Mouse (Mus musculus): ENCODE data around the gene Slc7a7. TPM values are rescaled to one million over a fixed set of nuclear protein-coding genes. Genes with fewer than 3 reads are reported as not detected.
A peak's percentile ranks its signal among the peaks of the same experiment; 100 is the strongest.

Gene Slc7a7
- total and polyA plus RNA-seq, 3 experiments: 4.6 to 22.0 (median 5.1) TPM

GRCm38 (mm10) chr14:54426689-54427398 lies 9.3 kb upstream of the Slc7a7 start, which contains the start of gene Mrpl52:
Gene Mrpl52, plus strand, starts transcription at chr14:54426909.
- Histone ChIP-seq H3K4me3 (peak within 1 kb of the TSS; percentile 81), H3K27ac (peak within 1 kb of the TSS; percentile 81), H3K79me2 (replicated peaks; ENCODE audit: control insufficient read depth, insufficient read depth, low read length) (no peaks in the 10 kb centered on the region), H3K27me3 (ENCODE audit: control insufficient read depth, insufficient read depth, low read length) (peaks cover 1% of the 10 kb centered on the region; the same call in 1 of the 2 replicates), H3K36me3 (ENCODE audit: control insufficient read depth, insufficient read depth, low read length) (no peaks in the 10 kb centered on the region), H3K4me1 (ENCODE audit: control insufficient read depth, insufficient read depth, low read length) (peaks cover 7% of the 10 kb centered on the region), H3K9ac (ENCODE audit: low read depth, low read length) (peak within 1 kb of the TSS; percentile 57)
- WGBS: under 1% methylated on average over 48 of the region's 48 CpGs
- DNase-seq: peak; percentile 94
- intact Hi-C loops (cut with DNase I): loop anchor here (5.0 kb wide), 2 partner anchors 65 to 170 kb away; partner anchors contain the start of gene Oxa1l
- TF ChIP-seq EP300 (IDR thresholded peaks at IDR 0.05; ENCODE audit: insufficient read depth, low read depth, low read length) (peak; percentile 83; the same call in 1 of the 2 replicates), CTCF (IDR thresholded peaks at IDR 0.05) (no peak), POLR2A (IDR thresholded peaks at IDR 0.05; ENCODE audit: insufficient read depth, low read depth, low read length) (peak; percentile 86)

DNA sequence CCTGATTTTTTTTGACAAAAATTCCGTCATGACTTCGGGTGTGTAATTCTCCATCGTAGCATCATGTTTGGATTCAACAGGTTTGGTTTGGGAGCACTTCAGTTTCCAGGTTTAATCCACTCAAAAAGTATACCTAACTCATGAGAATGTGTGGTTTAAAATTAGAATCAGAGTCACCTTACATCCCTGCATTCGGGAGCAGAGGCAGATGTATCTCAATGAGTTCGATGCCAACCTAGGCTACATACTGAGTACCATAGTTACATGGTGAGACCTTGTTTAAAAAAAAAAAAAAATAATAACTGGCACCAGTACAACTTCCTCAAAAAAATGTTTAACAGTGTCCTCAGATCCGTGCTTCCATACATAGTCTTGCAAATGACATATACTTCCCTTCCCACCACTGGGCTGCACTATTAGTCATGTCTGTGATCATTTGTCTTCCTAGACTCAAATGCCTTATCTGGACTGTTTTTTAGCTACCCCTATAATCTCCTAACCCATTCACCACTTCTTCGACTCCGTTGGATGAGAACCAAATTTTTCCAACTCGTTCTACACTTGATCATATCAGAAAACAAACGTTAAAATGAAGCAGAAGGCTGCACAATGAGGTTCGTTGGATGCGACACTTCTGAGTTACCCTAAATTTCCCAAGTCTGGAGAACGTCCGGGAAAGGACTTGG lies 8.6 kb upstream of the Slc7a7 start:
- Histone ChIP-seq H3K27me3 (ENCODE audit: control insufficient read depth, insufficient read depth, low read length) (no peaks in the 10 kb centered on the region), H3K4me1 (ENCODE audit: control insufficient read depth, insufficient read depth, low read length) (peaks cover 7% of the 10 kb centered on the region), H3K36me3 (ENCODE audit: control insufficient read depth, insufficient read depth, low read length) (no peaks in the 10 kb centered on the region), H3K79me2 (replicated peaks; ENCODE audit: control insufficient read depth, insufficient read depth, low read length) (no peaks in the 10 kb centered on the region), H3K27ac (peak overlapping the region; percentile 81), H3K9ac (ENCODE audit: low read depth, low read length) (peak overlapping the region; percentile 57), H3K4me3 (peak overlapping the region; percentile 81)
- intact Hi-C loops (cut with DNase I): loop anchor here (5.0 kb wide), 2 partner anchors 64 to 169 kb away; partner anchors contain the start of gene Oxa1l
- DNase-seq: no peak
- TF ChIP-seq EP300 (IDR thresholded peaks at IDR 0.05; ENCODE audit: insufficient read depth, low read depth, low read length) (no peak), CTCF (IDR thresholded peaks at IDR 0.05) (no peak), POLR2A (IDR thresholded peaks at IDR 0.05; ENCODE audit: insufficient read depth, low read depth, low read length) (no peak)
- WGBS: 29% methylated on average over 14 of the region's 14 CpGs

GRCm38 (mm10) chr14:54425540-54425939 lies 8.0 kb upstream of the Slc7a7 start:
- Histone ChIP-seq H3K9ac (ENCODE audit: low read depth, low read length) (no peak overlapping the region), H3K4me1 (ENCODE audit: control insufficient read depth, insufficient read depth, low read length) (peaks cover 5% of the 10 kb centered on the region), H3K36me3 (ENCODE audit: control insufficient read depth, insufficient read depth, low read length) (no peaks in the 10 kb centered on the region), H3K79me2 (replicated peaks; ENCODE audit: control insufficient read depth, insufficient read depth, low read length) (no peaks in the 10 kb centered on the region), H3K4me3 (no peak overlapping the region), H3K27me3 (ENCODE audit: control insufficient read depth, insufficient read depth, low read length) (no peaks in the 10 kb centered on the region), H3K27ac (no peak overlapping the region)
- intact Hi-C loops (cut with DNase I): loop anchor here (5.0 kb wide), 2 partner anchors 63 to 168 kb away; partner anchors contain the start of gene Oxa1l
- WGBS: 52% methylated on average over 1 of the region's 1 CpGs
- TF ChIP-seq POLR2A (IDR thresholded peaks at IDR 0.05; ENCODE audit: insufficient read depth, low read depth, low read length): no peak
- no peak for TF ChIP-seq EP300 (IDR thresholded peaks at IDR 0.05; ENCODE audit: insufficient read depth, low read depth, low read length)
- TF ChIP-seq CTCF (IDR thresholded peaks at IDR 0.05): no peak
- DNase-seq: no peak

DNA sequence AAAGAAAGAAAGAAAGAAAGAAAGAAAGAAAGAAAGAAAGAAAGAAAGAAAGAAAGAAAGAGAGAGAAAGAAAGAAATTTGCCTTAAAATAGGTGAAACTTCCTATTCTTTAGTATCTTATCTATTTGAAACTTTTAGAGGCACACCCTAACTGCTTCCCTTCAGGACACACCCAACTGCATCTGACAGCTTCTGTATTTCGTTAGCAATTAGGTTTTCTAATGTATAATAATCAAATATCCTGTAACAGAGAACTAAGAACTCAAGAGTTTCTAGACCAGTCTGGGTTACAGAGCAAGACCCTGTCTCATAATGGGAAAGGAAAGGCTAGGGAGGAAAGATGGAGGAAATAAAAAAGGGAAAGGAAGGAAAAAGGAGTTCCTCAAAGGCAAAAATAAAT lies 7.1 kb upstream of the Slc7a7 start:
- H3K79me2 ChIP-seq (replicated peaks; ENCODE audit: control insufficient read depth, insufficient read depth, low read length): no peaks in the 10 kb centered on the region
- no peaks in the 10 kb centered on the region for H3K36me3 ChIP-seq (ENCODE audit: control insufficient read depth, insufficient read depth, low read length)
- H3K27me3 ChIP-seq (ENCODE audit: control insufficient read depth, insufficient read depth, low read length): no peaks in the 10 kb centered on the region
- no peak overlapping the region for H3K9ac ChIP-seq (ENCODE audit: low read depth, low read length)
- no peak for DNase-seq
- H3K27ac ChIP-seq: no peak overlapping the region
- intact Hi-C loops (cut with DNase I): loop anchor here (5.0 kb wide), 2 partner anchors 62 to 167 kb away; partner anchors contain the start of gene Oxa1l
- H3K4me3 ChIP-seq: no peak overlapping the region
- TF ChIP-seq CTCF (IDR thresholded peaks at IDR 0.05) (no peak), EP300 (IDR thresholded peaks at IDR 0.05; ENCODE audit: insufficient read depth, low read depth, low read length) (no peak), POLR2A (IDR thresholded peaks at IDR 0.05; ENCODE audit: insufficient read depth, low read depth, low read length) (no peak)
- H3K4me1 ChIP-seq (ENCODE audit: control insufficient read depth, insufficient read depth, low read length): peaks cover 1% of the 10 kb centered on the region; the same call in 1 of the 2 replicates
- WGBS: 63% methylated on average over 1 of the region's 1 CpGs

- Histone ChIP-seq H3K27me3 (ENCODE audit: control insufficient read depth, insufficient read depth, low read length) (no peaks in the 10 kb centered on the region), H3K9ac (ENCODE audit: low read depth, low read length) (no peak overlapping the region), H3K4me1 (ENCODE audit: control insufficient read depth, insufficient read depth, low read length) (peaks cover 1% of the 10 kb centered on the region; the same call in 1 of the 2 replicates), H3K27ac (no peak overlapping the region), H3K4me3 (no peak overlapping the region), H3K79me2 (replicated peaks; ENCODE audit: control insufficient read depth, insufficient read depth, low read length) (no peaks in the 10 kb centered on the region), H3K36me3 (ENCODE audit: control insufficient read depth, insufficient read depth, low read length) (no peaks in the 10 kb centered on the region)
- peak in 1 of 2 experiments; percentile 21 for DNase-seq
- WGBS: 66% methylated on average over 5 of the region's 5 CpGs
- intact Hi-C loops (cut with DNase I): no loop called here
- TF ChIP-seq CTCF (IDR thresholded peaks at IDR 0.05) (peak; percentile 85), POLR2A (IDR thresholded peaks at IDR 0.05; ENCODE audit: insufficient read depth, low read depth, low read length) (no peak), EP300 (IDR thresholded peaks at IDR 0.05; ENCODE audit: insufficient read depth, low read depth, low read length) (no peak)
Observed at GRCm38 (mm10) chr14:54423406-54423805, 5.8 kb upstream of the Slc7a7 start.

All from heart, adult 2 months (tissue).